Mouse (Mus musculus) embryonic facial prominence, embryonic 15.5 days (tissue): ENCODE results near the gene Dlat. TPM values are rescaled to one million over a fixed set of nuclear protein-coding genes. Genes with fewer than 3 reads are reported as not detected.

Experiments used
- ATAC-seq: fragments of 200-750 bp; cut with Nextera tagmentation; 2 replicates; pipeline ENCODE4 v1.8.0; 2017; ENCODE audit warnings: low read depth, moderate TSS enrichment; ENCODE audit not compliant: insufficient number of reproducible peaks, low FRiP score, low TSS enrichment
- H3K27ac ChIP-seq: fragments of 300-500 bp; sonication (generic); replicated peaks from 2 replicates; pipeline ENCODE4 v1.5.1; 2015; ENCODE audit warnings: mild to moderate bottlenecking, inconsistent platforms
- H3K27me3 ChIP-seq: fragments of 300-500 bp; sonication (generic); 2 replicates; pipeline ENCODE4 v1.6.1; 2015; ENCODE audit warnings: inconsistent platforms
- H3K36me3 ChIP-seq: fragments of 300-500 bp; sonication (generic); 2 replicates; pipeline ENCODE4 v1.6.1; 2015; ENCODE audit warnings: mild to moderate bottlenecking, inconsistent platforms
- H3K4me1 ChIP-seq: fragments of 300-500 bp; sonication (generic); 2 replicates; pipeline ENCODE4 v1.6.1; 2015; ENCODE audit warnings: inconsistent platforms
- H3K4me2 ChIP-seq: fragments of 300-500 bp; sonication (generic); replicated peaks from 2 replicates; pipeline ENCODE4 v1.6.1; 2015; ENCODE audit warnings: mild to moderate bottlenecking, inconsistent platforms
- H3K4me3 ChIP-seq: fragments of 300-500 bp; sonication (generic); replicated peaks from 2 replicates; pipeline ENCODE4 v1.5.1; 2015; ENCODE audit warnings: mild to moderate bottlenecking, inconsistent platforms
- H3K9ac ChIP-seq: fragments of 300-500 bp; sonication (generic); 2 replicates; pipeline ENCODE4 v1.6.1; 2015; ENCODE audit warnings: inconsistent platforms
- H3K9me3 ChIP-seq: fragments of 300-500 bp; sonication (generic); replicated peaks from 2 replicates; pipeline ENCODE4 v1.6.1; 2016; ENCODE audit warnings: inconsistent platforms
- WGBS: fragments of 180-500 bp; shearing (Covaris S2); methylation state at CpG from one replicate; pipeline ENCODE4 v1.1.7; 2015; 5-methylcytosine and 5-hydroxymethylcytosine counted together
- polyA plus RNA-seq: library from polyadenylated mRNA; unstranded; fragments of >200 nt; fragmentation: Nextera tagmentation; extraction: Ambion mirVana; gene quantifications from 2 replicates; pipeline ENCODE4 v1.2.1, GENCODE M21; 2015

Gene Dlat
- polyA plus RNA-seq, 1 experiment from 2014 or later, result 50.1 TPM

GRCm38 (mm10) chr9:50590856-50591518 is 68.6 kb downstream of the Dlat start:
- WGBS, result 68% methylated on average over 10 of the region's 10 CpGs
- Histone ChIP-seq H3K27ac (no peak overlapping the region), H3K36me3 (peaks cover 12% of the 10 kb centered on the region), H3K27me3 (no peaks in the 10 kb centered on the region), H3K4me1 (no peaks in the 10 kb centered on the region), H3K9ac (no peak overlapping the region), H3K4me3 (no peak overlapping the region), H3K9me3 (no peaks in the 10 kb centered on the region), H3K4me2 (no peak overlapping the region)
- ATAC-seq, result no peak

- no peak for ATAC-seq
- no peaks in the 10 kb centered on the region for H3K9me3 ChIP-seq
- WGBS, result 72% methylated on average over 4 of the region's 4 CpGs
- no peak overlapping the region for H3K4me3 ChIP-seq
- H3K4me2 ChIP-seq, result no peak overlapping the region
- H3K4me1 ChIP-seq, result no peaks in the 10 kb centered on the region
- no peak overlapping the region for H3K9ac ChIP-seq
- no peaks in the 10 kb centered on the region for H3K27me3 ChIP-seq
- no peak overlapping the region for H3K27ac ChIP-seq
- H3K36me3 ChIP-seq, result no peaks in the 10 kb centered on the region
Observed at GRCm38 (mm10) chr9:50586955-50587354, 72.6 kb downstream of the Dlat start.

- no peak overlapping the region for H3K27ac ChIP-seq
- no peaks in the 10 kb centered on the region for H3K9me3 ChIP-seq
- H3K36me3 ChIP-seq, result no peaks in the 10 kb centered on the region
- no peaks in the 10 kb centered on the region for H3K4me1 ChIP-seq
- H3K4me3 ChIP-seq, result no peak overlapping the region
- no peak overlapping the region for H3K4me2 ChIP-seq
- H3K9ac ChIP-seq, result no peak overlapping the region
- H3K27me3 ChIP-seq, result no peaks in the 10 kb centered on the region
- 76% methylated on average over 6 of the region's 6 CpGs for WGBS
- no peak for ATAC-seq
Observed at GRCm38 (mm10) chr9:50585145-50585818, 74.3 kb downstream of the Dlat start.

Other genes starting within 250 kb of the Dlat start
- gene Plet1, start 165.3 kb downstream of the Dlat start, polyA plus RNA-seq, result 11.7 and 15.6 TPM in 2 replicates
- 68.0 and 75.7 TPM in 2 replicates for gene Pts, start 131.1 kb downstream of the Dlat start, polyA plus RNA-seq
- gene Il18, start 105.0 kb downstream of the Dlat start, polyA plus RNA-seq, result 6.5 and 7.9 TPM in 2 replicates
- gene Bco2, start 104.6 kb downstream of the Dlat start, polyA plus RNA-seq, result 0.08 and 0.52 TPM in 2 replicates
- gene Tex12, start 98.5 kb downstream of the Dlat start, polyA plus RNA-seq, result not detected in 2 replicates
- 249 TPM in 2 replicates for gene Sdhd, start 56.0 kb downstream of the Dlat start, polyA plus RNA-seq
- 208 and 217 TPM in 2 replicates for gene Timm8b, start 55.9 kb downstream of the Dlat start, polyA plus RNA-seq
- 8.8 and 12.8 TPM in 2 replicates for gene Pih1d2, start 42.5 kb downstream of the Dlat start, polyA plus RNA-seq
- gene Nkapd1, start 42.3 kb downstream of the Dlat start, polyA plus RNA-seq, result 23.1 and 25.2 TPM in 2 replicates
- 13.7 and 17.2 TPM in 2 replicates for gene Dixdc1, start 79.7 kb upstream of the Dlat start, polyA plus RNA-seq
- gene 2310030G06Rik, start 86.8 kb upstream of the Dlat start, polyA plus RNA-seq, result 9.5 TPM in 2 replicates
- 139 and 178 TPM in 2 replicates for gene Cryab, start 91.5 kb upstream of the Dlat start, polyA plus RNA-seq
- gene Hspb2, start 92.6 kb upstream of the Dlat start, polyA plus RNA-seq, result 61.2 and 79.5 TPM in 2 replicates
- gene Fdxacb1, start 108.5 kb upstream of the Dlat start, polyA plus RNA-seq, result 10.8 and 11.3 TPM in 2 replicates
- gene Alg9, start 115.2 kb upstream of the Dlat start, polyA plus RNA-seq, result 33.9 and 35.2 TPM in 2 replicates
- 39.9 and 51.9 TPM in 2 replicates for gene 1110032A03Rik, start 115.7 kb upstream of the Dlat start, polyA plus RNA-seq
- 54.3 and 58.9 TPM in 2 replicates for gene Ppp2r1b, start 185.5 kb upstream of the Dlat start, polyA plus RNA-seq